Mouse (Mus musculus): ENCODE measurements around the gene Ciapin1. TPM values are rescaled to one million over a fixed set of nuclear protein-coding genes. Genes with fewer than 3 reads are reported as not detected.

Ciapin1 gene
- polyA plus RNA-seq, 2 experiments = 55.2 to 84.3 TPM

- H3K27ac ChIP-seq (replicated peaks; ENCODE audit: low read depth, low read length) = no peak overlapping the region
- DNase-seq (ENCODE audit: low spot score) = no peak
- WGBS = 90% methylated on average over 16 of the region's 16 CpGs
Measured at GRCm38 (mm10) chr8:94779534-94780294, 58.4 kb downstream of the Ciapin1 start.

GRCm38 (mm10) chr8:94778895-94779533, 59.1 kb downstream of the Ciapin1 start:
- WGBS = 67% methylated on average over 10 of the region's 10 CpGs
- no peak for DNase-seq (ENCODE audit: low spot score)
- H3K27ac ChIP-seq (replicated peaks; ENCODE audit: low read depth, low read length) = no peak overlapping the region

More at GRCm38 (mm10) chr8:94779534-94780294, 58.4 kb downstream of the Ciapin1 start:
- Histone ChIP-seq H3K4me1 (ENCODE audit: control insufficient read depth, insufficient read depth, low read length) (peaks cover 27% of the 10 kb centered on the region), H3K36me3 (ENCODE audit: control insufficient read depth, insufficient read depth, low read length) (no peaks in the 10 kb centered on the region), H3K9ac (ENCODE audit: low read depth, low read length, severe bottlenecking) (no peak overlapping the region), H3K9me3 (ENCODE audit: control insufficient read depth, low read length) (no peaks in the 10 kb centered on the region), H3K4me2 (replicated peaks; ENCODE audit: low read depth, low read length, severe bottlenecking) (no peak overlapping the region), H3K27me3 (ENCODE audit: control insufficient read depth, insufficient read depth, low read length) (no peaks in the 10 kb centered on the region), H3K4me3 (replicated peaks; ENCODE audit: low read length) (no peak overlapping the region)
- no peak for ATAC-seq (ENCODE audit: low FRiP score, low read depth)
- TF ChIP-seq POLR2A (IDR thresholded peaks at IDR 0.05; ENCODE audit: borderline replicate concordance, extremely low read depth, insufficient read depth, insufficient read length) = no peak

GRCm38 (mm10) chr8:94778473-94778872, 59.7 kb downstream of the Ciapin1 start:
- no peak overlapping the region for H3K4me3 ChIP-seq (replicated peaks; ENCODE audit: low read length)
- H3K27ac ChIP-seq (replicated peaks; ENCODE audit: low read depth, low read length) = no peak overlapping the region
- H3K9me3 ChIP-seq (ENCODE audit: control insufficient read depth, low read length) = no peaks in the 10 kb centered on the region
- DNase-seq (ENCODE audit: low spot score) (no peak), ATAC-seq (ENCODE audit: low FRiP score, low read depth) (no peak)
- H3K9ac ChIP-seq (ENCODE audit: low read depth, low read length, severe bottlenecking) = no peak overlapping the region
- no peaks in the 10 kb centered on the region for H3K27me3 ChIP-seq (ENCODE audit: control insufficient read depth, insufficient read depth, low read length)
- no peaks in the 10 kb centered on the region for H3K36me3 ChIP-seq (ENCODE audit: control insufficient read depth, insufficient read depth, low read length)
- WGBS = 22% methylated on average over 5 of the region's 5 CpGs
- H3K4me1 ChIP-seq (ENCODE audit: control insufficient read depth, insufficient read depth, low read length) = peaks cover 24% of the 10 kb centered on the region
- TF ChIP-seq POLR2A (IDR thresholded peaks at IDR 0.05; ENCODE audit: borderline replicate concordance, extremely low read depth, insufficient read depth, insufficient read length) = no peak
- no peak overlapping the region for H3K4me2 ChIP-seq (replicated peaks; ENCODE audit: low read depth, low read length, severe bottlenecking)

More at GRCm38 (mm10) chr8:94778895-94779533, 59.1 kb downstream of the Ciapin1 start:
- ATAC-seq (ENCODE audit: low FRiP score, low read depth) = no peak
- H3K36me3 ChIP-seq (ENCODE audit: control insufficient read depth, insufficient read depth, low read length) = no peaks in the 10 kb centered on the region
- H3K27me3 ChIP-seq (ENCODE audit: control insufficient read depth, insufficient read depth, low read length) = no peaks in the 10 kb centered on the region
- no peak overlapping the region for H3K9ac ChIP-seq (ENCODE audit: low read depth, low read length, severe bottlenecking)
- H3K4me3 ChIP-seq (replicated peaks; ENCODE audit: low read length) = no peak overlapping the region
- no peak overlapping the region for H3K4me2 ChIP-seq (replicated peaks; ENCODE audit: low read depth, low read length, severe bottlenecking)
- H3K4me1 ChIP-seq (ENCODE audit: control insufficient read depth, insufficient read depth, low read length) = peaks cover 22% of the 10 kb centered on the region
- H3K9me3 ChIP-seq (ENCODE audit: control insufficient read depth, low read length) = no peaks in the 10 kb centered on the region
- TF ChIP-seq POLR2A (IDR thresholded peaks at IDR 0.05; ENCODE audit: borderline replicate concordance, extremely low read depth, insufficient read depth, insufficient read length) = no peak

GRCm38 (mm10) chr8:94778036-94778435, 60.1 kb downstream of the Ciapin1 start:
- 0 out of 2 replicates have a peak, but pooled peaks cover under 1% of the 10 kb centered on the region for H3K27me3 ChIP-seq (ENCODE audit: control insufficient read depth, insufficient read depth, low read length)
- H3K9me3 ChIP-seq (ENCODE audit: control insufficient read depth, low read length) = no peaks in the 10 kb centered on the region
- H3K4me2 ChIP-seq (replicated peaks; ENCODE audit: low read depth, low read length, severe bottlenecking) = no peak overlapping the region
- peaks cover 24% of the 10 kb centered on the region for H3K4me1 ChIP-seq (ENCODE audit: control insufficient read depth, insufficient read depth, low read length)
- no peak overlapping the region for H3K9ac ChIP-seq (ENCODE audit: low read depth, low read length, severe bottlenecking)
- DNase-seq (ENCODE audit: low spot score) (no peak), ATAC-seq (ENCODE audit: low FRiP score, low read depth) (no peak)
- no peak for TF ChIP-seq POLR2A (IDR thresholded peaks at IDR 0.05; ENCODE audit: borderline replicate concordance, extremely low read depth, insufficient read depth, insufficient read length)
- no peak overlapping the region for H3K27ac ChIP-seq (replicated peaks; ENCODE audit: low read depth, low read length)
- H3K36me3 ChIP-seq (ENCODE audit: control insufficient read depth, insufficient read depth, low read length) = no peaks in the 10 kb centered on the region
- 77% methylated on average over 10 of the region's 10 CpGs for WGBS
- no peak overlapping the region for H3K4me3 ChIP-seq (replicated peaks; ENCODE audit: low read length)

GRCm38 (mm10) chr8:94776346-94776745, 61.8 kb downstream of the Ciapin1 start:
- H3K27ac ChIP-seq (replicated peaks; ENCODE audit: low read depth, low read length) = no peak overlapping the region
- WGBS = 78% methylated on average over 2 of the region's 2 CpGs
- no peak for TF ChIP-seq POLR2A (IDR thresholded peaks at IDR 0.05; ENCODE audit: borderline replicate concordance, extremely low read depth, insufficient read depth, insufficient read length)
- no peaks in the 10 kb centered on the region for H3K36me3 ChIP-seq (ENCODE audit: control insufficient read depth, insufficient read depth, low read length)
- H3K9me3 ChIP-seq (ENCODE audit: control insufficient read depth, low read length) = no peaks in the 10 kb centered on the region
- H3K27me3 ChIP-seq (ENCODE audit: control insufficient read depth, insufficient read depth, low read length) = peaks cover 10% of the 10 kb centered on the region; the same call in 1 of the 2 replicates
- no peak for DNase-seq (ENCODE audit: low spot score)
- no peak overlapping the region for H3K4me2 ChIP-seq (replicated peaks; ENCODE audit: low read depth, low read length, severe bottlenecking)
- H3K4me1 ChIP-seq (ENCODE audit: control insufficient read depth, insufficient read depth, low read length) = peaks cover 24% of the 10 kb centered on the region
- ATAC-seq (ENCODE audit: low FRiP score, low read depth) = no peak
- H3K4me3 ChIP-seq (replicated peaks; ENCODE audit: low read length) = no peak overlapping the region
- no peak overlapping the region for H3K9ac ChIP-seq (ENCODE audit: low read depth, low read length, severe bottlenecking)
